Mouse (Mus musculus) heart, postnatal 0 days (tissue): Measurements from ENCODE around the gene Khdrbs1. TPM values are rescaled to one million over a fixed set of nuclear protein-coding genes. Genes with fewer than 3 reads are reported as not detected.

Experiments used
- ATAC-seq: fragments of 200-750 bp; cut with Nextera tagmentation; 2 replicates; pipeline ENCODE4 v1.8.0; 2017; ENCODE audit warnings: low read depth, moderate number of reproducible peaks, moderate library complexity; ENCODE audit not compliant: insufficient read depth
- DNase-seq: peaks from one replicate; pipeline ENCODE4 v3.0.0-alpha.2; 2016; ENCODE audit warnings: low spot score
- H3K27ac ChIP-seq: fragments of 300-500 bp; sonication (generic); 2 replicates; pipeline ENCODE4 v1.5.1; 2014; ENCODE audit warnings: low read depth, mild to moderate bottlenecking
- H3K27me3 ChIP-seq: fragments of 300-500 bp; sonication (generic); 2 replicates; pipeline ENCODE4 v1.6.1; 2014; ENCODE audit warnings: low read length, mixed read lengths; ENCODE audit not compliant: control insufficient read depth, insufficient read depth
- H3K36me3 ChIP-seq: fragments of 300-500 bp; sonication (generic); replicated peaks from 2 replicates; pipeline ENCODE4 v1.6.1; 2014; ENCODE audit warnings: low read length, mixed read lengths; ENCODE audit not compliant: control insufficient read depth, insufficient read depth
- H3K4me1 ChIP-seq: fragments of 300-500 bp; sonication (generic); 2 replicates; pipeline ENCODE4 v1.6.1; 2014; ENCODE audit warnings: antibody characterized with exemption; ENCODE audit not compliant: control insufficient read depth, insufficient read depth
- H3K4me2 ChIP-seq: fragments of 300-500 bp; sonication (generic); 2 replicates; pipeline ENCODE4 v1.6.1; 2014; ENCODE audit warnings: low read depth, mild to moderate bottlenecking, low read length, moderate library complexity
- H3K4me3 ChIP-seq: fragments of 300-500 bp; sonication (generic); 2 replicates; pipeline ENCODE4 v1.5.1; 2014; ENCODE audit warnings: low read depth, low read length
- H3K9ac ChIP-seq: fragments of 300-500 bp; sonication (generic); replicated peaks from 2 replicates; pipeline ENCODE4 v1.6.1; 2014; ENCODE audit warnings: low read depth, low read length, mixed read lengths
- H3K9me3 ChIP-seq: fragments of 300-500 bp; sonication (generic); replicated peaks from 2 replicates; pipeline ENCODE4 v1.6.1; 2016; ENCODE audit warnings: low read length; ENCODE audit not compliant: control insufficient read depth
- CTCF ChIP-seq: IDR thresholded peaks from 2 replicates; pipeline ENCODE4 v1.5.1; 2016; ENCODE audit warnings: antibody characterized with exemption, control low read depth, low read depth
- EP300 ChIP-seq: IDR thresholded peaks from 2 replicates; pipeline ENCODE4 v1.6.1; 2016; ENCODE audit warnings: antibody characterized with exemption, low read depth
- WGBS: fragments of 180-500 bp; shearing (Covaris S2); extraction: QIAGEN DNeasy Blood & Tissue Kit; methylation state at CpG from one replicate; pipeline ENCODE4 v1.1.7; 2014; 5-methylcytosine and 5-hydroxymethylcytosine counted together
- polyA plus RNA-seq: library from polyadenylated mRNA; unstranded; fragments of >200 nt; fragmentation: Nextera tagmentation; extraction: Ambion mirVana; gene quantifications from 2 replicates; pipeline ENCODE4 v1.2.1, GENCODE M21; 2015
- total RNA-seq: library from RNA; depleted of rRNA; stranded (reverse); fragments of >200 nt; gene quantifications from 2 replicates; pipeline ENCODE4 v1.2.3, GENCODE M21; 2014; ENCODE audit warnings: low replicate concordance

Gene Khdrbs1
- total and polyA plus RNA-seq, 2 experiments from 2014 or later, result 43.5 to 44.7 TPM

GRCm38 (mm10) chr4:129743494-129743893, 1.4 kb upstream of the Khdrbs1 start:
- Histone ChIP-seq H3K4me2 (0 out of 2 replicates have a peak overlapping the region, but pooled peaks have one; percentile 67), H3K4me3 (peak overlapping the region; percentile 82; the same call in 1 of the 2 replicates), H3K9me3 (no peaks in the 10 kb centered on the region), H3K9ac (0 out of 2 replicates have a peak overlapping the region, but pooled peaks have one; percentile 80), H3K36me3 (no peaks in the 10 kb centered on the region), H3K27ac (peak overlapping the region; percentile 99), H3K4me1 (peaks cover 23% of the 10 kb centered on the region), H3K27me3 (no peaks in the 10 kb centered on the region)
- DNase-seq (no peak), ATAC-seq (no peak)
- 48% methylated on average over 2 of the region's 2 CpGs for WGBS
- TF ChIP-seq CTCF, result no peak
- no peak for TF ChIP-seq EP300

GRCm38 (mm10) chr4:129743010-129743390, 897 bp upstream of the Khdrbs1 start:
- no peaks in the 10 kb centered on the region for H3K36me3 ChIP-seq
- 12% methylated on average over 7 of the region's 7 CpGs for WGBS
- peak overlapping the region; percentile 99 for H3K27ac ChIP-seq
- H3K9me3 ChIP-seq, result no peaks in the 10 kb centered on the region
- DNase-seq, result peak; percentile 33
- peak overlapping the region; percentile 67 for H3K4me2 ChIP-seq
- H3K27me3 ChIP-seq, result no peaks in the 10 kb centered on the region
- H3K9ac ChIP-seq, result peak overlapping the region; percentile 80
- TF ChIP-seq CTCF, result no peak
- no peak for TF ChIP-seq EP300
- H3K4me3 ChIP-seq, result peak overlapping the region; percentile 82
- peaks cover 23% of the 10 kb centered on the region for H3K4me1 ChIP-seq
- ATAC-seq, result no peak

- Histone ChIP-seq H3K27me3 (no peaks in the 10 kb centered on the region), H3K27ac (peak overlapping the region; percentile 93), H3K4me2 (peak overlapping the region; percentile 88), H3K36me3 (no peaks in the 10 kb centered on the region), H3K4me3 (peak overlapping the region; percentile 82), H3K4me1 (peaks cover 23% of the 10 kb centered on the region), H3K9me3 (no peaks in the 10 kb centered on the region), H3K9ac (peak overlapping the region; percentile 95)
- WGBS, result under 1% methylated on average over 26 of the region's 34 CpGs
- DNase-seq (no peak), ATAC-seq (peak; percentile 22)
- TF ChIP-seq EP300, result no peak
- no peak for TF ChIP-seq CTCF
These were observed 200 bp downstream of the Khdrbs1 start for GRCm38 (mm10) chr4:129741974-129742231.

- H3K27ac ChIP-seq, result peak overlapping the region; percentile 93
- ATAC-seq (no peak), DNase-seq (peak; percentile 47)
- H3K36me3 ChIP-seq, result no peaks in the 10 kb centered on the region
- WGBS, result under 1% methylated on average over 62 of the region's 62 CpGs
- TF ChIP-seq CTCF, result no peak
- no peak; the same call in 1 of the 2 replicates for TF ChIP-seq EP300
- H3K9me3 ChIP-seq, result no peaks in the 10 kb centered on the region
- H3K4me3 ChIP-seq, result peak overlapping the region; percentile 82
- peak overlapping the region; percentile 88 for H3K4me2 ChIP-seq
- H3K9ac ChIP-seq, result peak overlapping the region; percentile 95
- no peaks in the 10 kb centered on the region for H3K27me3 ChIP-seq
- peaks cover 23% of the 10 kb centered on the region for H3K4me1 ChIP-seq
These were observed 691 bp downstream of the Khdrbs1 start for GRCm38 (mm10) chr4:129741251-129741973.

- Histone ChIP-seq H3K27me3 (no peaks in the 10 kb centered on the region), H3K27ac (no peak overlapping the region), H3K36me3 (no peaks in the 10 kb centered on the region), H3K4me2 (peak overlapping the region; percentile 5; the same call in 1 of the 2 replicates), H3K9me3 (no peaks in the 10 kb centered on the region), H3K9ac (no peak overlapping the region), H3K4me3 (no peak overlapping the region), H3K4me1 (peaks cover 23% of the 10 kb centered on the region)
- no peak for DNase-seq
- no peak for TF ChIP-seq EP300
- TF ChIP-seq CTCF, result no peak
- no peak for ATAC-seq
- WGBS, result 55% methylated on average over 4 of the region's 4 CpGs
These were observed 2.9 kb downstream of the Khdrbs1 start for GRCm38 (mm10) chr4:129739111-129739645.
